Mouse (Mus musculus) layer of hippocampus, adult 9-10 months (tissue): ENCODE measurements around the gene Elp1.

Experiments
- DNase-seq: peaks from one replicate; pipeline ENCODE4 v3.0.0; 2022; ENCODE audit warnings: low spot score

Gene Elp1

DNA sequence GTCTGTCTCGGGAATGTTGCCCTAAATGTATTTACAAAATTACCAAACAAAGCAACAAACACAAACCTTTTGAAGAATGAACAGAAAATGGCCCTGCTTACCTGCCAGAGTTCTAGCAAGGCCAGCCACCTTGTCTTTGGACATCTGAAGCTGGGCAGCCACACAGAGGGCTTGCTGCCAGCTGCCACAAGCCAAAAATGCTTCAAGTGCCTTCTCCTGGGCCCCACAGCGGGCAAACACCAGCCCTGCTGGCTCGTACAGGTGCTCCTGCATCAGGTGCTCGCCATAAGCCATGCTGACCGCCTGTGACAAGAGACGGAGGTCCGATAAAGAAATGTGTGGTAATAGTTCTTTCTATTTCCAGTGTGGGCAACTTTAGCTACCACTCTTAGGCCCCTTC is 33.2 kb downstream of the Elp1 start:
- DNase-seq: no peak

DNA sequence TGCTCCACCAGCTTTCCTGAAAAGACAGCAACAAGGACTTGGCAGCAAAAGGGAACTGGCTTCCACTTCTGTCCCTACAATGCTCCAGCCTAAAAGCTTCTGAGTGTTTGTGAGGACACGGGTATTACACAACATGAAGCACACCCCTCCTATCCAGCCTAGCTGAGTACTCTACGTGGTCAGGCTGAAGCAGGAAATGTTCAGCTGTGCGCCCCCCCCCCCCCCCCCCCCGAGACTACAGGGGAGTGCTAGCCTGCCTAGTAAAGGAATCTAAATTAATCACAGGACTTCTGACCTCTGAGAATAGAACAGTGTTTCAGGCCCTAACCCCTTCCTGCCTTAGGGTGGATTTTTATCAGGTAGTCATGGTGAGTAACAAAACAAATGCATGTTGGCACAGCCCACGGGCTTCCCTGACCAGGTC is 34.3 kb downstream of the Elp1 start:
- no peak for DNase-seq

DNA sequence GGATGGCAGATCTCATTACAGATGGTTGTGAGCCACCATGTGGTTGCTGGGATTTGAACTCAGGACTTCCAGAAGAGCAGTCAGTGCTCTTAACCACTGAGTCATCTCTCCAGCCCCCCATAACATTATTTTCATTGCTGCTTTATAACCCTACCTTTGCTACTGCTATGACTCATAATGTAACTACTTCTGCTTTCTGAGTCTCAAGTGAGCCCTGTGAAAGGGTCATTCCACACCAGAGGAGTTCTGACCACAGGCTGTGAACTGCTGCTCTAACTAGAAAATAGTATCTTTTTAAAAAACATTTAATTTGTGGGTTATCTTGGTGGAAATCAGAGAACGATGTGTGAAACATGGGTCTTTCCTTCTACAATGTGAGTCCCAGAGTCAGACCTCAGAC is 44.4 kb downstream of the Elp1 start:
- DNase-seq: no peak

- peak; percentile 13 for DNase-seq
Observed at GRCm38 (mm10) chr4:56756966-56757600, 45.0 kb downstream of the Elp1 start.

- no peak for DNase-seq
Observed at GRCm38 (mm10) chr4:56756021-56756420, 46.1 kb downstream of the Elp1 start.

DNA sequence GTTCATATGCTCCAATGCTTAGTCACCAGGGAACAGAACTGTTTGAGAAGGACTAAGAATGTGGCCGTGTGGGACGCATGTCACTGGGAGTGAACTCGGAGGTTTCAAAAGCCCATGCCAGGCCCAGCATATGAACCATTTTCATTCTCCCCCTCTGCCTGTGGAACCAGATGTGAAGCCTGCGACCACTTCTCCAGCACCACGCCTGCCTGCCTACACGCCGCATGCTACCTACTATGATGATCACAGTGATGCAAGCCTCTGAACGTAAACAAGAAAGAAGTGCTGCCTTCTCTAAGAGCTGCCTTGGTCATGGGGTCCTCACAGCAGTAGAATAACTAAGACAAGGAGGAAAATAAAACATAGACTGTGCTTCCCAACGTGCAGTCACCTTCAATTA is 54.7 kb downstream of the Elp1 start:
- DNase-seq: no peak

DNA sequence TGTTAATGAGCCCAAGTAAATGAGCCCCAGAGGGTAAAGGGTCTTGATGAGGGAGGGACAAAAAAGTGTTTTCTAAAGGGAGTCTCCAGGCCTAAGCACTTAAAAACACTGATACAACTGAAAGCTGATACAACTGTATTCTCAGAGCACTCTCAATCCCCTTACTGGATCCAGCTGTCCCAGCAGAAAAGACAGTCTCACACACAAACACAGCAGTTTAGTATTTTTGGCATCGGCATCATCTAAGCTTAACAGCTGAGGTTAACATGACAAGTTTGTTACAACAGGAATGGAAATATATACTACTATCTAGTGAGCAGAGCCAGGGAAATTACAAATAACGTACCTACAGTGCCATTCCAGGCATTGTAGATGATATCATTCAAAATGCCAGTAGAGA is 55.8 kb downstream of the Elp1 start:
- no peak for DNase-seq

GRCm38 (mm10) chr4:56743363-56744195 is 58.6 kb downstream of the Elp1 start, which contains the start of gene Actl7a:
Gene Actl7a, plus strand, starts transcription at chr4:56743413.
- DNase-seq: no peak

DNA sequence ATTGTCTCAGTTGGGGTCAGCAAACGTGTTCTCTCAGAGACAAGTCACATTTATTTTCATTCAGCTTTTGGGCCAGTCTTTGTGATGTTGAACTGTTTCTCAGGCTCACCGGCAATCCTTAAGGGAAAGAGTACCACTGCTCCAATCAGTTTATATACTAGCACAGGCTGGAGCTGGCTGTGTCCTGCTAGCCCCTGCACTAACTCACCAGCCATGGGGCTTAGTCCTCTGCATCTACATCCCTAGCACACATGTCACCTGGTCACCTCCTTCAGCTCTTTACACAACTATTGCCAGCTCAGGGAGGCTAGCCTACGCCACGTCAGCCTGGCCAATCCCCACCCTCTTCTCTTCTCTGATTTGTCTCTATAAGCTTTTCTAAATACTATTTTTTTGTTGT is 59.4 kb downstream of the Elp1 start:
- DNase-seq: no peak

DNA sequence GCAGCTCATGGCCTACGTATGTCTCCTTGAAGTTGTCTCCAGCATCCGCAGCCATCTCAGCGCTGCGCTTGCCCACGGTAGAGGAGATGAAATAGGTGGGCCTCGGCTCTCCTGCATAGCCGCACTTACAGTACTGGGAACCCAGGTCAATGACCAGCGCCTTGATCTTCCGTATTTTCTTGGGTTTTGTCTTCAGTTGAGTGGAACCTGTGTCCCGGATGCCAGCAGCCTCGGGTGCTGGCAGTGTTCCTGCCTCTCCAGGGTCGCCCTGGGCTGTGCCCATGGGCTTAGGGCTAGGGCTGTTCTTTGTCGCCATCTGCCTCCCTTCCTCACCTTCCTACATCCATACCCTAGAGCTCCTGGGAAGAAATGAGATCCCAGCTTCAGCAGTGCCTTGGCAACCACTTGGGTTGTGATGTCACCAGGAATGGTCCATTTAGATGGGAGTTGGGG is 61.1 kb downstream of the Elp1 start, which contains the start of gene Actl7b:
Gene Actl7b (minus strand): TSS at position 403 of the 453 bp plus-strand sequence.
- DNase-seq: no peak

GRCm38 (mm10) chr4:56740611-56741010 is 61.5 kb downstream of the Elp1 start:
- no peak for DNase-seq

GRCm38 (mm10) chr4:56740020-56740485 is 62.1 kb downstream of the Elp1 start, which contains the start of gene Gm26657:
Gene Gm26657, plus strand, starts transcription at chr4:56740070.
- no peak for DNase-seq

DNA sequence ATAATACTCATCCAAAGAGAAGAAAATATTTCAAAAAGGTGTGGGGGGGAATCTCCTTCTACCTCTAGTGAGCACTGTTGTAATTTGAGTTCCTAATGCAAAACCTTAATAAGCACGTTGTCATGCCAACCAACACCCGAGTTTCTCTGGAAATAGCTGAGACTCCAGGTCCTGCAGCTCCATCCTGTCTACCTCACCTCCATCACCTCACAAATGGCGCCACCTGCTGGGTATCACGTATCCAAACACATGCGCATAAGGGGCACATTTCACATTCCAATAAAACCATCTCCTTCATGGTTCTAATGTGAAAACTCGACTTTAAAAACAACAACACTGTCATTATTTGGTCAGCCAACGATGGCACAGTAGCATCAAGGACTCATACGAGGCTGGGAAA is 76.3 kb downstream of the Elp1 start:
- DNase-seq: no peak

GRCm38 (mm10) chr4:56723237-56723636 is 78.9 kb downstream of the Elp1 start:
- no peak for DNase-seq

DNA sequence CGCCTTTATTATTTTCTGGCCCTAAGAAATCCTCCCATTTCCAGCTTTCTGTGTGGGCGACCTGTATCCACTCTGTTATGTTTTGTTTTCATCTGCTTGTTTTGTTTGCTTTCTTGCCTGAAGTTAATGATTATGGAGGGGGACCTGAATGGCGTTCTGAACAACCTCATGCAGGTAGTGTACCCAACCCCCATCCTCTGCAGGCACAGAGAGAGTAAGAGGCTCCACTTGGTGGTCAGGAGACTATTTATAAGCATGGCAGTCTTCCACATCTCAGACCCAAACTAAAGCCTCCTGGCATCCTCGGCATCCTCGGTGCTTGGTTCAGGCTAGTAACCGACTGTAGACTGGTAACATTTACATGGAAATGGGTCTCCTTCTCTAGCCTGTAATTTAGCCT is 79.8 kb downstream of the Elp1 start:
- DNase-seq: no peak

GRCm38 (mm10) chr4:56721469-56721868 is 80.7 kb downstream of the Elp1 start:
- no peak for DNase-seq

- no peak for DNase-seq
Observed at GRCm38 (mm10) chr4:56720403-56720802, 81.7 kb downstream of the Elp1 start.

- DNase-seq: no peak
Observed at GRCm38 (mm10) chr4:56719456-56719855, 82.7 kb downstream of the Elp1 start.

DNA sequence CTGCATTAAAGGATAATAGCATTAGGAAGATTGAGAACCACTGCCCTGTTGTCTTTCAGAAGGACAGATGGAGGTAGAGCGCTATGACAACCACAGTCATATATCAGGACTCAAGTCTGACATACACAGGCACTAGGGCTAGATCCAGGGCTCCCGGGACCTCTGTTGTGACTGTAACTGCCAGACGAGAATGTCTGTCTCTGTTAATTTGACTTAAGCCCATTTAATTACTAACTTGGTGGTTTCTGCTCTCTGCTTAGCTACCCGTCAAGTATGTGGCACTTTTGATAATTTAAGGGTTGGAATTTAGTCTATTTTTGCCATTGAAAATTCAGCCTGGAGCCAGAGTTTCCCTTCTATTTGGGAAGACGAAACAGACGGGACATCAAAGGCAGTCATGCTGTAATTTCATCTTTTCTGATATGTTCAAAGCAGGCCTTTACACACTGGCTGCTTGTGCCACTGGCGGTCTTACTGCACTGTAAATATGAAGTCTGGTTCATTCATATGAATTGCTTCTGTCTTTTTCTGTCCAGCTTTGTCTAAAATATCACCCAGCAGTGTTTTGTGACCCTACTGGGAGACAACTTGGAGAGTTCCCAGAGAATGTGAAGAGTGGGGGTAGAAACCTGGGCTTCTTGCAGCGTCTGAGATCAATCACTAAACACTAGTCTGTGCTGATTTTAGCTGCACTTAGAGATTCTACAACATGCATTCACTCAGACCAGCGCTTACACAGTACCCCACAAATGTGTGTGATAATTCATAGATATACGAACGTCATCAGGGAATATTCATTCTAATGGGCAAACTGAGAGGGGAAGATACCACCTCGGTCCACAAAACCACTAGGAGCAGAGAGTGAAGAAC is 83.3 kb downstream of the Elp1 start:
- DNase-seq: no peak

DNA sequence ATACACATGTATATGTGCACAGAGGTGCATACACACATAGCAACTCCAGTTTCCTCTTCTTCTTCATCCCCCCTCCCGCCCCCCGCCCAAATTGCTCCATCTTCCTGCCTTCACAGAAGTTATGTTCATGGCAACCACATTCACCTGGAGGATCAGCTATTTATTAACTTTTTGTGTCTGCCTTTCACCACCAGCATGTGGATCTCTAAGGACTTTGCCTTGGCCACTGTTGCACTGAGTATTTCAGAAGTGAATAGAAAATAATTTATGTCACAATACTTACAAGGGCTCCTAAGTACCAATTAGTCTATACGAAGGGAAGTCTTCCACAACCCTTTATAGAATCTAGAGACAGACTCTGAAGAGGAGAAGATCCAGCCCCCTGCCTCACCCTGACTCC is 84.2 kb downstream of the Elp1 start:
- DNase-seq: no peak

- no peak for DNase-seq
Observed at GRCm38 (mm10) chr4:56716801-56717200, 85.3 kb downstream of the Elp1 start.

DNA sequence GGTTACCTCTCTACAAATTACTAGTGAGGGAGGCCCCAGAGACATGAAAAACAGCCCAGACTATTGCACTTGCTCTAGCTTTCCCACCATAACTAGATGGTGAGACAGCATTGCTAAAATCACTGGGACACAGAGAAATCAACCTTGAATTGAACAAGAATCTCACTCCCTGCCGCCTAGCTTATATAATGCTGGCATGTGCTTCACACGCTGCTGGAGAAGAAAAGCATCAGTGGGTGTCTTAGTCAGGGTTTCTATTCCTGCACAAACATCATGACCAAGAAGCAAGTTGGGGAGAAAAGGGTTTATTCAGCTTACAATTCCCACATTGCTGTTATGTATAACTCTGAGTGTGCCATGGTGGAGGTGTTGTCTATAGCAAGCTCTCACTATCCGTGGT is 89.0 kb downstream of the Elp1 start:
- no peak for DNase-seq
